Mouse (Mus musculus) midbrain, embryonic 10.5 days (tissue): ENCODE data around the gene Zfp764. TPM values are rescaled to one million over a fixed set of nuclear protein-coding genes. Genes with fewer than 3 reads are reported as not detected.
"Not testable (repeated sequence)": the region's sequence is repeated elsewhere in the genome, so short reads cannot be mapped to it uniquely, and the experiment has no call there.

Source experiments
- DNase-seq: peaks from one replicate; pipeline ENCODE4 v3.0.0-alpha.2; 2017; ENCODE audit warnings: low spot score
- H3K27ac ChIP-seq: fragments of 300-500 bp; sonication (generic); replicated peaks from 2 replicates; pipeline ENCODE4 v1.5.1; 2016; ENCODE audit warnings: mild to moderate bottlenecking
- H3K27me3 ChIP-seq: fragments of 300-500 bp; sonication (generic); 2 replicates; pipeline ENCODE4 v1.6.1; 2016; ENCODE audit warnings: low read depth, mild to moderate bottlenecking; ENCODE audit not compliant: poor library complexity, severe bottlenecking
- H3K36me3 ChIP-seq: fragments of 300-500 bp; sonication (generic); 2 replicates; pipeline ENCODE4 v1.6.1; 2016; ENCODE audit warnings: mild to moderate bottlenecking, moderate library complexity
- H3K4me1 ChIP-seq: fragments of 300-500 bp; sonication (generic); 2 replicates; pipeline ENCODE4 v1.6.1; 2016
- H3K4me3 ChIP-seq: fragments of 300-500 bp; sonication (generic); 2 replicates; pipeline ENCODE4 v1.5.1; 2016; ENCODE audit warnings: mild to moderate bottlenecking, moderate library complexity
- H3K9me3 ChIP-seq: fragments of 300-500 bp; sonication (generic); replicated peaks from 2 replicates; pipeline ENCODE4 v1.6.1; 2016; ENCODE audit warnings: mild to moderate bottlenecking
- WGBS: fragments of 180-500 bp; shearing (Covaris S2); methylation state at CpG from one replicate; pipeline ENCODE4 v1.1.7; 2016; 5-methylcytosine and 5-hydroxymethylcytosine counted together
- polyA plus RNA-seq: library from polyadenylated mRNA; unstranded; fragments of >200 nt; fragmentation: Nextera tagmentation; extraction: Ambion mirVana; gene quantifications from 2 replicates; pipeline ENCODE4 v1.2.1, GENCODE M21; 2016

The Zfp764 gene
- 6.9 and 8.0 TPM in 2 replicates for polyA plus RNA-seq

DNA sequence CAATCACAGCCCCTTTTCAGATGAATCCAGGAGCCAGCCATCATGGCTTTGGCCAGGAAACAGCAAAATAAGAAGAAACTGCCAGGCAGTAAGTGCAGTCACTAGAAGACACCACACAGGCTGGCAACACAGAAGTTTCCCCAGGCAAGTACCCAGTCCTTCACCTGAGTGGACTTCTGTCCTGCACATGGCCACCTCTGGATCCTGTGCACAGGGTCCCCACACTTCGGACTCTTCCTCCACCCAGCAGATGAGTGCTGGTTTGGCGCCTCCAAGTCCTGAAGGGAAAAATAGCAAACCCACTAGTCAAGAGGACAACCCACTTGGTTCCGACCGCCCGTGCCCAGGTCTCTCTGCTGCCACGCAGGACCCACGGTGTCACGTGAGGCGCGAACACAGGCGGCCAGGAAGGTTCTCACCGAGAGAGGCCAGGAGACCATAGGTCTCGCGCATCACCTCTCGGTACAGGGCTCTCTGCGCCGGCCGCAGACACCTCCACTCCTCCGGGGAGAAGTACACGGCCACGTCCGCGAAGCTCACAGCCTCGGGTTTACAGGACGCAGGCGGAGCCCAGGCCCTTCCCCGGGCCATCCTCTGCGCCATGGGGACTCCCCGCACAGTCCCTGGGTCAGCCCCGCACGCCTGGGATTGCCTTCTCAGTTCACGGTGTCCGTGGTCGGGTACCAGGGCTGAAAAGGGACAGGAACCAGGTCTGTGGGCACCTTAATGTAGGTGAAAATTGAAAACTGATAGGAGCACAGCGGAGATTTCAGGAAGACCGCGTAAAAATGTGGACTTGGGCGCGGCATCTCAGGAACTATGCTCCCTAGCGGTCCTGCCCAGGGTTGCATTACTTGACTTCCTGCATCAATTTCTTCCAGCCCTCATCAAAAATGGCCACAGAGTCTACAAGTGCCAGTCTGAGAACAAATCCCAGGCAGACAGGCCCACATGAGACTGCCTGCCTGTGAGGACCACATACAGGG lies at the start of gene Zfp764:
Zfp764 (minus strand) TSS at position 821 of the 986 bp plus-strand sequence.
- WGBS, result 8% methylated on average over 40 of the region's 40 CpGs
- H3K27me3 ChIP-seq, H3K9me3 ChIP-seq: not testable (repeated sequence)
- H3K4me3 ChIP-seq, result peak within 1 kb of the TSS; percentile 69
- H3K27ac ChIP-seq, result peak within 1 kb of the TSS; percentile 90
- H3K4me1 ChIP-seq, result peaks cover 13% of the 10 kb centered on the region
- peaks cover 12% of the 10 kb centered on the region for H3K36me3 ChIP-seq
- peak; percentile 81 for DNase-seq

DNA sequence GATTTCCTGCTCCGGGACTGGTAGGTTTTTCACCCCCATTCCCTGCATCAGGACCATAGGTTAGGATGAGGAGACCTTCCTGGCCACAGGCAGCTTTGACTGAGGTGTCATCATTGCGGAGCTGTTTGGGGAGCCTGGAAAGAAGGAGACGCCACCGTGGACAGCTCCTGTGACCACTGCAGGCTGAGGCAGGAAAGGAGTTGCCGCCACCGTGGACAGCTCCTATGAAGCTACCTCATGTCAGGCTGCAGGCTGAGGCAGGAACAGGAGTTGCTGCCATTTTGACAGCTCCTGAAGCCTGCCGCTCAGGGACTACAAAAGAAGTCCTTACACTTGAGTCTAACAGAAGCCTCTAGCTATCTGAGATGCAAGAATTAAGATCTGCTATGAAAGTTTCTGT lies 48.3 kb upstream of the Zfp764 start:
- no peak for DNase-seq
- 89% methylated on average over 7 of the region's 7 CpGs for WGBS

DNA sequence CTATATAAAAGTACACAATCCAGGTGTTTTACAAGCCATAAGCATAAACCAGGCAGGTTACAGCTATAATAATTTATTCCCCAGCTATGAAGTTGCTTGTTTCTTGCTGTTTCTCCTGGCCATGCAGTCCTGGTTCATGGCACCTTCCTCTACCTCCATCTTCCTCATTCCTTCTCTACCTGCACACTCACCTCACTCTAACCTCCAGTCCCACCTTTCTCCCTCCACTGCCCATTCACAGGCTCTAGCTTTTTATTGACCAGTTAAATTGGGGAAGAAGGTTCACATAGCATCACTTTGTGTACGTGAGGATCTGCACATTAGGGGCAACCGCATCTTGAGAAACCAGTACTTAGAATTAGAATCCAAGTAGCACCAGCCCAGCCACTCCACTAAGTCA lies 46.4 kb upstream of the Zfp764 start:
- H3K9me3 ChIP-seq, result peaks cover 16% of the 10 kb centered on the region
- 0 out of 2 replicates have a peak overlapping the region, but pooled peaks have one; percentile 16 for H3K4me3 ChIP-seq
- no peak for DNase-seq
- peaks cover 40% of the 10 kb centered on the region for H3K4me1 ChIP-seq
- H3K27me3 ChIP-seq, result no peaks in the 10 kb centered on the region
- H3K27ac ChIP-seq, result no peak overlapping the region
- 95% methylated on average over 2 of the region's 2 CpGs for WGBS
- peaks cover 71% of the 10 kb centered on the region for H3K36me3 ChIP-seq

More for the DNA sequence above, 48.3 kb upstream of the Zfp764 start:
- H3K9me3 ChIP-seq, result peaks cover 16% of the 10 kb centered on the region
- no peak overlapping the region for H3K4me3 ChIP-seq
- peaks cover 32% of the 10 kb centered on the region for H3K4me1 ChIP-seq
- H3K36me3 ChIP-seq, result peaks cover 85% of the 10 kb centered on the region
- H3K27me3 ChIP-seq, result no peaks in the 10 kb centered on the region
- no peak overlapping the region for H3K27ac ChIP-seq

DNA sequence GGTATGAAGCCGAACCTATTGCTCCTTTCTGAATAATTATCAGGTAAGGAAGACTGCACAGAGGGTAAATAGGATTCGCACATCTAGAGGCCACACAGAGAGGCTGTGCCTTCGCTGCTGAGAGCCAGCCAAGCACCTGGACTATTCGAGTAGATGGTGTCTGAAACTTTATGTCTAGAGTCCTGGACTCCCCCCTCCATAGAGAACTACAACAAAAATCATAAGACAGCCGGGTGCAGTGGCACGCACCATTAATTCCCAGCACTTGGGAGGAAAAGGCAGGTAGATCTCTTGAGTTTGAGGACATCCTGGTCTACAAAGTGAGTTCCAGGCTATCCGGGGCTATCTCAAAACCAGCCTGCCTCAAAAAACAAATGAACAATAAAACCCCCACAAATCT lies 43.3 kb upstream of the Zfp764 start:
- WGBS, result 89% methylated on average over 7 of the region's 7 CpGs
- H3K36me3 ChIP-seq, result peaks cover 69% of the 10 kb centered on the region
- no peak for DNase-seq

DNA sequence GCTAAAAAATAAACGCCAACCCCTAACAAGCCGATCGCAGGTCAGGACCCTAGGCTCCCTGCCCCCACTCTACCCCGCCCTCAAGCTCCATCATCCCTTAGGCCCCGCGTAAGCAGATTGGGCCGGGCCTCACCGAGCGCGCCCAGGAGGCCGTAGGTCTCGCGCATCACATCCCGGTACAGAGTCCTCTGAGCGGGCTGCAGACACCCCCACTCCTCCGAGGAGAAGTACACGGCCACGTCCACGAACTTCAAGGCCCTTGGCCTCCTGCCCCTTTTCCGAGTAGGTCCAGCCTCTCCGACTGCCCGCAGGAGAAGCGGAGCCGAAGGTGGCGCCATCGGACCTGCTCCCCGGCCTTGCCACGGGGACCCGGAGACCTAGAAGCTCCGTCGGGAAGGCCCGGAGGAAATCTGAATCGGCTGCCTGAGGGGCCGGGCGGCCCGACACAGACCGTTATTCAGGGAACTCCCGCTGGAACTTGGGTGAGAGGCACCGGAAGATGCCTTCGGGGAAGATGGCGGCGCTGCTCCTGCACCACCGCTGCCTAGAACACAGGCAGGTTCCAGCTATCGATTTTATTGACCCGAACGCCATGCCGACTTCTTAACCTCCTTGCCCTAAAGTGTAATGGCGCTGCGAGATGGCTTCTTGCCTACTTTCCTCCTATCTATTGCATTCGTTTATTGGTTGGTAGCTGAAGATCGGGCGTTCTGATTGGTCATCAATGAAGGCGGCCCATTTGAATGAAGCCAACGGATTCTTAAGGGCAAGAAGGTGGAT lies 42.1 kb upstream of the Zfp764 start, which contains the start of gene Zfp689:
Zfp689 (minus strand) TSS at position 638 of the 780 bp plus-strand sequence.
- H3K27me3 ChIP-seq, result no peaks in the 10 kb centered on the region
- peaks cover 71% of the 10 kb centered on the region for H3K36me3 ChIP-seq
- H3K27ac ChIP-seq, result peak within 1 kb of the TSS; percentile 99
- DNase-seq, result peak; percentile 93
- peak within 1 kb of the TSS; percentile 93 for H3K4me3 ChIP-seq
- peaks cover 53% of the 10 kb centered on the region for H3K4me1 ChIP-seq
- no peaks in the 10 kb centered on the region for H3K9me3 ChIP-seq
- under 1% methylated on average over 54 of the region's 54 CpGs for WGBS

More for the DNA sequence above, 43.3 kb upstream of the Zfp764 start:
- H3K9me3 ChIP-seq, result no peaks in the 10 kb centered on the region
- H3K27ac ChIP-seq, result peak overlapping the region; percentile 99
- H3K27me3 ChIP-seq, result no peaks in the 10 kb centered on the region
- peaks cover 47% of the 10 kb centered on the region for H3K4me1 ChIP-seq
- peak overlapping the region; percentile 93 for H3K4me3 ChIP-seq

DNA sequence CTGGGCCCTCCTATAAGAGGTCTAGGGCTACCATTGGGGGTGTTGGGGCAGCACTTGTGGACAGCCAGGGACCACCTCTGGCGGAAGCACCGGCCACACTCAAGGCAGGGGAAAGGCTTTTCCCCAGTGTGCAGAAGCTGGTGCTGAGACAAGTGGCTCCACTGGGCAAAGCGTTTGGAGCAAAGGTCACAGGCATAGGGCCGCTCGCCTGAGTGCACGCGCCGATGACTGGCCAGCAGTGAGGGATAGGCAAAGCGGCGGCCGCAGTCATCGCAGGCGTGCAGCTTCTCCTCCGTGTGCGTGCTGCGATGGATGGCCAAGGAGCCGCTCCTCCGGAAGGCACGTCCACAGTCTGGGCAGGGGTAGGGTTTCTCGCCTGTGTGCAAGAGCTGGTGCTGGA lies 37.4 kb upstream of the Zfp764 start:
- 89% methylated on average over 20 of the region's 20 CpGs for WGBS

DNA sequence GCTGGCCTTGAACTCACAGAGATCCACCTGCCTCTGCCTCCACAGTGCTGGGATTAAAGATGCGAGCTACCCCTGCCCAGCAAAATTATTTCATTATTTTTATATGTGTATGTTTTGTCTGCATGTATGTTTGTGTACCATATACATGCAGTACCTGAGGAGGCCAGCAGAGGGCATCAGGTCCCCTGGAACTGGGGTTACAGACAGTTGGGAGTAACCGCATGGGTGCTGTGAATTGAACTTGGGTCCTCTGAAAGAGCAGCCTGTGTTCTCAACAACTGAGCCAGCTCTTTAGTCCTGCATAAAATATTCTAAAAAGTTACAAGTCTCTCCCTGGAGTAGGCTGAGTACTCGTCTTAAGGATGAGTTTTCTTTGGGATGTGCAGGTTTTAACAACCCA lies 31.1 kb upstream of the Zfp764 start:
- Histone ChIP-seq H3K9me3 (peaks cover 14% of the 10 kb centered on the region; the same call in 1 of the 2 replicates), H3K27ac (no peak overlapping the region), H3K4me3 (no peak overlapping the region), H3K4me1 (no peaks in the 10 kb centered on the region), H3K27me3 (no peaks in the 10 kb centered on the region), H3K36me3 (peaks cover 22% of the 10 kb centered on the region)
- DNase-seq, result no peak
- WGBS, result 90% methylated on average over 3 of the region's 3 CpGs

More for the DNA sequence above, 37.4 kb upstream of the Zfp764 start:
- H3K27me3 ChIP-seq, result no peaks in the 10 kb centered on the region
- H3K4me3 ChIP-seq, result no peak overlapping the region
- no peaks in the 10 kb centered on the region for H3K9me3 ChIP-seq
- H3K4me1 ChIP-seq, result peaks cover 15% of the 10 kb centered on the region
- H3K27ac ChIP-seq, result no peak overlapping the region
- H3K36me3 ChIP-seq, result peaks cover 72% of the 10 kb centered on the region
- no peak for DNase-seq

DNA sequence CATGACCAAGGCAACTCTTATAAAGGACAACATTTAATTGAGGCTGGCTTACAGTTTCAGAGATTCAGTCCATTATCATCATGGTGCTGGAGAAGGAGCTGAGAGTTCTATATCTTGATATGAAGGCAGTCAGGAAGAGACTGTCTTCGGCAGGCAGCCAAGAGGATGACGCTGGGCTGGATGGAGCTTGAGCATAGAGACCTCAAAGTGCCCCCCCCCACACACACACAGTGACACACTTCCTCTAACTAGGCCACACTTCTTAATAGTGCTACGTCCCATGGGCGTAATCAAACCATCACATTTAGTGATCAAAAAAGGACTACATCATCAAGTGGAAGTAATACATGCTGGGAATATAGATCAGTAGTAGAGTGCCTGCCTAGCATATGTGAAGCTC lies 28.6 kb upstream of the Zfp764 start:
- WGBS, result 89% methylated on average over 4 of the region's 4 CpGs
- Histone ChIP-seq H3K4me1 (no peaks in the 10 kb centered on the region), H3K36me3 (0 out of 2 replicates have a peak, but pooled peaks cover under 1% of the 10 kb centered on the region), H3K4me3 (no peak overlapping the region), H3K27me3 (no peaks in the 10 kb centered on the region), H3K9me3 (peaks cover 14% of the 10 kb centered on the region; the same call in 1 of the 2 replicates), H3K27ac (no peak overlapping the region)
- no peak for DNase-seq

DNA sequence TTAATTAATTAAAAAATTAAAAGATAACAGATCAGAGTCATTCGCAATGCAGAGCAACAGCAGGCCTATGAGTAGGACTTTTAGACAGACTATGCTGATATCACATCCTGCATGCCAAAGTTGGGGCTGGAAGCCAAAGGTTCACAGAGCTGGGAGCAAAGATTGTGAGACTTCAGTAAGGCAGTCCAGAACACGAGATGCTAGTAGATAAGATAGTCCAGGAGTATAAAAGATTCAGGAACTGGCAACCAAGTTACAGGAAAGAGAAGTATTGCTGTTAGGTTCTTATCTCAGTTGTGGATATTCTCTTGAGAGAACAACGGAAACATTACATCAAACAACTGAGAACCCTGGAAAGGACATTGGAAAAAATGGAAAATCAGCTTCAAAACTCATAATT lies 19.7 kb upstream of the Zfp764 start:
- H3K27me3 ChIP-seq, result peaks cover 18% of the 10 kb centered on the region
- DNase-seq, result no peak
- no peaks in the 10 kb centered on the region for H3K36me3 ChIP-seq
- WGBS, result 71% methylated on average over 3 of the region's 3 CpGs
- no peak overlapping the region for H3K27ac ChIP-seq
- peaks cover 14% of the 10 kb centered on the region for H3K4me1 ChIP-seq
- no peaks in the 10 kb centered on the region for H3K9me3 ChIP-seq
- no peak overlapping the region for H3K4me3 ChIP-seq

DNA sequence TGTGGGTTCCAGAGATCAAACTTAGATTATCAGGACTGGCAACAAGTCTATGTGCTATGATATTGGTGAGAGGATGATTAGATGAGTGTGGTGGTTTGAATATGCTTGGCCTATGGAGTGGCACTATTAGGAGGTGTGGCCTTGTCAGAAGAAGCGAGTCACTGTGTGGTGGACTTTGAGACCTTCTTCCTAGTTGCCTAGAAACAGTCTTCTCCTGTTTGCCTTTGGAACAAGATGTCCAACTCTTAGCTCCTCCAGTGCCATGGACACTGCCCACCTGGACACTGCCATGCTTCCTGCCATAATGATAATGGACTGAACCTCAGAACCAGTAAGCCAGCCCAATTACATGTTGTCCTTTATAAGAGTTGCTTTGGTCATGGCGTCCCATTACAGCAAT lies 19.3 kb upstream of the Zfp764 start:
- no peak overlapping the region for H3K27ac ChIP-seq
- no peaks in the 10 kb centered on the region for H3K36me3 ChIP-seq
- H3K9me3 ChIP-seq, result no peaks in the 10 kb centered on the region
- peaks cover 19% of the 10 kb centered on the region for H3K4me1 ChIP-seq
- 85% methylated on average over 2 of the region's 2 CpGs for WGBS
- no peak for DNase-seq
- H3K27me3 ChIP-seq, result peaks cover 18% of the 10 kb centered on the region
- H3K4me3 ChIP-seq, result no peak overlapping the region

DNA sequence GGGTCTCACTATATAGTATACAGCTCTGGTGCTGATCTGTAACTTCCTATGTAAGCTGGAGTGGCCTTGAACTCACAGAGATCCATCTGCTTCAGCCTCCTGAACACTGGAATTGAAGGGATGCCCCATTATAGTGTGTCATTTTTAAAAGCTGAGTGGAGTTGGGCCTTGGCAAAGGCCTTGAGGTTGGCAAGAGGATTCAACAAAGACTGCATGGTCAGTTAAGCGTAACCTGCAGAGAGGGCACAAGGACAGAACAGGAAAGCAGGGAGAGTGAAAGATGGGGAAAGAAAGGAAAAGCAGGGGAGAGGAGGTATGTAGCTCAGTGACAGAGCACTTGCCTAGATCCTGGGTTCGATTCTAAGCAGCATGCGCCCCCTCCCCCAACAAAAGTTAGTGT lies 18.7 kb upstream of the Zfp764 start:
- Histone ChIP-seq H3K9me3 (no peaks in the 10 kb centered on the region), H3K27me3 (peaks cover 18% of the 10 kb centered on the region), H3K4me1 (peaks cover 22% of the 10 kb centered on the region), H3K27ac (no peak overlapping the region), H3K4me3 (no peak overlapping the region), H3K36me3 (no peaks in the 10 kb centered on the region)
- no peak for DNase-seq
- 83% methylated on average over 3 of the region's 3 CpGs for WGBS

DNA sequence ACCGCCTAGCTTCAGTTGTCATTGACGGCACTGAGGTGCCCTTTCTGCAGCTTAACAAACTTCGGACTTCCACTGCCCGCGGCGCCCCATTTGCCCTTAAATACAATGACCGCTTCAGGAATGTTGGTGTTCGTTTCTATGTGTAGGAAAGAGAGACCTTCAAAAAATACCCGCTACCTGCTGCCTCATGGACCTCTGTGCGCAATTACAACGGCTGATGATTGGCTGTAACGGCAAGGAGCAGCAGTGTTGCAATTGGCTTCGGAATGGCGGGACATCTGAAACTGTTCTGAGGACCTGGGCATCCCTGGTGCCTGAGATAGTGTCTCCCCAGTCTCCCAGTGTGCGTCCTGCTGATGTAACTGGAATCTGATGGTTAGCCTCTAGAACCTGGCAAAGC lies 15.6 kb upstream of the Zfp764 start:
- H3K4me3 ChIP-seq, result peak overlapping the region; percentile 93
- WGBS, result 2% methylated on average over 15 of the region's 15 CpGs
- H3K36me3 ChIP-seq, result peaks cover 25% of the 10 kb centered on the region
- no peaks in the 10 kb centered on the region for H3K9me3 ChIP-seq
- H3K4me1 ChIP-seq, result peaks cover 22% of the 10 kb centered on the region
- peaks cover 18% of the 10 kb centered on the region for H3K27me3 ChIP-seq
- no peak for DNase-seq
- H3K27ac ChIP-seq, result peak overlapping the region; percentile 93; the same call in 1 of the 2 replicates
